Mouse (Mus musculus) embryo, embryonic 10 days (tissue): ENCODE measurements around the gene Klk1b26.
"Not testable (repeated sequence)": the region's sequence is repeated elsewhere in the genome, so short reads cannot be mapped to it uniquely, and the experiment has no call there.

ENCODE experiments used
- DNase-seq: peaks from one replicate; pipeline ENCODE4 v3.0.0-alpha.2; 2015; ENCODE audit warnings: low spot score

Gene Klk1b26

GRCm38 (mm10) chr7:44011868-44012267 is at the start of gene Klk1b26:
Gene Klk1b26 (plus strand): TSS chr7:44012168.
- not testable (repeated sequence) for DNase-seq

GRCm38 (mm10) chr7:43966451-43966850 is 45.5 kb upstream of the Klk1b26 start, which contains the start of gene Klk1b1:
Gene Klk1b1 (plus strand): TSS chr7:43966751.
- no peak for DNase-seq

GRCm38 (mm10) chr7:43967058-43967457 is 44.9 kb upstream of the Klk1b26 start:
- no peak for DNase-seq

- no peak for DNase-seq
These were observed 44.4 kb upstream of the Klk1b26 start for GRCm38 (mm10) chr7:43967612-43968011.

- DNase-seq = not testable (repeated sequence)
These were observed 36.2 kb upstream of the Klk1b26 start, which contains the start of gene Klk1b9 for GRCm38 (mm10) chr7:43975761-43976160. Gene Klk1b9 (plus strand): TSS chr7:43976061.

GRCm38 (mm10) chr7:43985657-43986056 is 26.3 kb upstream of the Klk1b26 start:
- no peak for DNase-seq

- DNase-seq = not testable (repeated sequence)
These were observed 17.1 kb upstream of the Klk1b26 start for GRCm38 (mm10) chr7:43994821-43995220.

GRCm38 (mm10) chr7:43995577-43995976 is 16.4 kb upstream of the Klk1b26 start, which contains the start of gene Klk1b11:
Gene Klk1b11 (plus strand): TSS chr7:43995877.
- DNase-seq = not testable (repeated sequence)

GRCm38 (mm10) chr7:44004847-44005246 is 7.1 kb upstream of the Klk1b26 start:
- DNase-seq = no peak

GRCm38 (mm10) chr7:44014666-44015065 is 2.7 kb downstream of the Klk1b26 start:
- not testable (repeated sequence) for DNase-seq

GRCm38 (mm10) chr7:44015071-44015470 is 3.1 kb downstream of the Klk1b26 start:
- no peak for DNase-seq

- not testable (repeated sequence) for DNase-seq
These were observed 40.0 kb downstream of the Klk1b26 start, which contains the start of gene Klk1b27 for GRCm38 (mm10) chr7:44051990-44052389. Gene Klk1b27 (plus strand): TSS chr7:44052290.
